8 mouse cellular contexts compared by ENCODE assay signal in genomic region chr9:14244528-14244927, GRCm38 (mm10). TPM values are rescaled to one million over a fixed set of nuclear protein-coding genes. Genes with fewer than 3 reads are reported as not detected.
A peak's percentile ranks its signal among the peaks of the same experiment; 100 is the strongest.
DNase-seq lines count a peak whose midpoint lies in the region; ATAC-seq lines count a peak whose summit lies in the region.

No protein-coding gene starts in this region.

- DNase-seq in kidney, adult 9 months, result peak; percentile 8
- DNase-seq in kidney, adult 8-10 months, result no peak
- peak; percentile 70 for DNase-seq in CD4-positive helper T cell, adult 2 months (ENCODE audit: low read depth, low spot score)
- peak; percentile 19 for DNase-seq in spleen, adult 12 weeks (ENCODE audit: low spot score)
- DNase-seq in right cerebral cortex, postnatal 36 days (ENCODE audit: low spot score in 2 of 2), result no peak
- DNase-seq in urinary bladder, postnatal 14 days (ENCODE audit: low spot score), result no peak
- no peak for DNase-seq in cerebellum, postnatal 14 days

- peak; percentile 99 for ATAC-seq in granulocyte monocyte progenitor cell, adult 5-6 weeks (replicated peaks; ENCODE audit: poor library complexity, severe bottlenecking)

RNA-seq across cellular contexts. Expression of gene Sesn3, which starts 30.3 kb away (rescaled TPM):
- total RNA-seq in granulocyte monocyte progenitor cell, adult 5-6 weeks (2014; fragmentation: Nextera tagmentation), result 5.5 and 8.3 TPM in 2 replicates
- total RNA-seq in granulocyte monocyte progenitor cell, adult 5-6 weeks (2017), result 5.5 and 6.4 TPM in 2 replicates

Comparison
In these comparisons a context has a peak if more than half of its experiments do, and no peak if none do; other contexts are left out.
1. DNase-seq: peak in kidney, adult 9 months (single experiment), CD4-positive helper T cell, adult 2 months (single experiment) and spleen, adult 12 weeks (single experiment); none in kidney, adult 8-10 months (0 of 2), right cerebral cortex, postnatal 36 days (0 of 2), urinary bladder, postnatal 14 days (single experiment) and cerebellum, postnatal 14 days (0 of 2).